Mouse (Mus musculus) T-cell, adult 2 months (primary cell): ENCODE measurements at regions not wholly inside any gene's neighbourhood (a gene's known extent, or its start where the extent isn't known, plus 50 kb on each side); places are given as distances from the start of the nearest gene placed in this dataset.

ENCODE experiments used
- DNase-seq: peaks from one replicate; pipeline ENCODE4 v3.0.0; 2022; ENCODE audit warnings: low spot score

GRCm38 (mm10) chr7:106440900-106441506, 225.9 kb upstream of the Gvin1 start:
- peak; percentile 33 for DNase-seq
